Comparison of ENCODE assay signal across 9 mouse cellular contexts in genomic region chr10:8912706-8913275, GRCm38 (mm10). TPM values are rescaled to one million over a fixed set of nuclear protein-coding genes. Genes with fewer than 3 reads are reported as not detected.
DNase-seq lines count a peak whose midpoint lies in the region; ATAC-seq and TF ChIP-seq lines count a peak whose summit lies in the region.
"Had no signal": no experiment of that assay in that cellular context is flagged by ENCODE, and none has a peak within 500 bp of the region (broad histone marks: within the 10 kb centered on the region; RNA-seq: fewer than 3 reads in every experiment).

No protein-coding gene starts in this region.

- TF ChIP-seq CTCF in kidney, postnatal 0 days (IDR thresholded peaks at IDR 0.05; ENCODE audit: low read depth), result peak; percentile 45; the same call in 1 of the 2 replicates

- no peak overlapping the region for H3K4me2 ChIP-seq in heart, embryonic 16.5 days (ENCODE audit: low read depth, low read length)
- no peak overlapping the region for H3K4me2 ChIP-seq in heart, embryonic 12.5 days
- no peak overlapping the region for H3K4me2 ChIP-seq in kidney, postnatal 0 days (ENCODE audit: low read length)
- H3K4me2 ChIP-seq: midbrain, embryonic 15.5 days had no signal

- H3K9ac ChIP-seq in heart, embryonic 16.5 days (ENCODE audit: low read length), result no peak overlapping the region
- no peak overlapping the region for H3K9ac ChIP-seq in heart, embryonic 12.5 days
- H3K9ac ChIP-seq in kidney, postnatal 0 days (ENCODE audit: low read depth, low read length), result no peak overlapping the region
- H3K9ac ChIP-seq: midbrain, embryonic 15.5 days had no signal

- H3K9me3 ChIP-seq in heart, embryonic 16.5 days (replicated peaks; ENCODE audit: control insufficient read depth, low read length), result no peaks in the 10 kb centered on the region
- H3K9me3 ChIP-seq in heart, embryonic 12.5 days (replicated peaks), result no peaks in the 10 kb centered on the region
- H3K9me3 ChIP-seq in kidney, postnatal 0 days (replicated peaks; ENCODE audit: low read length), result no peaks in the 10 kb centered on the region
- no peaks in the 10 kb centered on the region for H3K9me3 ChIP-seq in forebrain, embryonic 10.5 days
- H3K9me3 ChIP-seq: midbrain, embryonic 15.5 days had no signal

- no peak overlapping the region for H3K4me3 ChIP-seq in heart, embryonic 16.5 days (ENCODE audit: low read length)
- no peak overlapping the region for H3K4me3 ChIP-seq in heart, embryonic 12.5 days
- H3K4me3 ChIP-seq in kidney, postnatal 0 days (replicated peaks; ENCODE audit: low read depth, low read length), result no peak overlapping the region
- H3K4me3 ChIP-seq in forebrain, embryonic 10.5 days, result no peak overlapping the region
- H3K4me3 ChIP-seq: midbrain, embryonic 15.5 days had no signal

- peak; percentile 37 for DNase-seq in NIH3T3 (ENCODE audit: low read depth)
- DNase-seq in kidney, postnatal 0 days (ENCODE audit: low spot score), result no peak
- peak; percentile 7 for DNase-seq in spleen, adult 12 weeks (ENCODE audit: low spot score)
- no peak for DNase-seq in forebrain, embryonic 10.5 days (ENCODE audit: extremely low spot score, low spot score)
- DNase-seq in c-Kit-positive CD71-positive TER-119-positive erythroid progenitor cells, embryonic 14.5 days (ENCODE audit: low spot score), result no peak
- no peak for DNase-seq in urinary bladder, adult 18-20 months (ENCODE audit: low spot score in 2 of 2)

- peak overlapping the region; percentile 37 for H3K27ac ChIP-seq in heart, embryonic 16.5 days (ENCODE audit: low read length)
- no peak overlapping the region for H3K27ac ChIP-seq in heart, embryonic 12.5 days (ENCODE audit: poor library complexity, severe bottlenecking)
- peak overlapping the region; percentile 40; the same call in 1 of the 2 replicates for H3K27ac ChIP-seq in kidney, postnatal 0 days
- no peak overlapping the region for H3K27ac ChIP-seq in forebrain, embryonic 10.5 days
- H3K27ac ChIP-seq: midbrain, embryonic 15.5 days had no signal

- no peak for ATAC-seq in heart, embryonic 16.5 days (replicated peaks; ENCODE audit: extremely low read depth, insufficient read depth, low FRiP score)
- no peak for ATAC-seq in heart, embryonic 12.5 days (ENCODE audit: insufficient number of reproducible peaks, low FRiP score)
- no peak for ATAC-seq in kidney, postnatal 0 days (replicated peaks; ENCODE audit: low FRiP score, low read depth)
- ATAC-seq: midbrain, embryonic 15.5 days had no signal

- H3K36me3 ChIP-seq in heart, embryonic 16.5 days (ENCODE audit: control insufficient read depth, insufficient read depth), result no peaks in the 10 kb centered on the region
- no peaks in the 10 kb centered on the region for H3K36me3 ChIP-seq in heart, embryonic 12.5 days
- H3K36me3 ChIP-seq in kidney, postnatal 0 days (ENCODE audit: insufficient read depth, low read length), result no peaks in the 10 kb centered on the region
- no peaks in the 10 kb centered on the region for H3K36me3 ChIP-seq in forebrain, embryonic 10.5 days (replicated peaks)
- H3K36me3 ChIP-seq: midbrain, embryonic 15.5 days had no signal

- H3K27me3 ChIP-seq in heart, embryonic 16.5 days (ENCODE audit: control insufficient read depth, insufficient read depth, low read length), result no peaks in the 10 kb centered on the region
- no peaks in the 10 kb centered on the region for H3K27me3 ChIP-seq in heart, embryonic 12.5 days (replicated peaks)
- H3K27me3 ChIP-seq in kidney, postnatal 0 days (ENCODE audit: insufficient read depth, low read length), result no peaks in the 10 kb centered on the region
- no peaks in the 10 kb centered on the region for H3K27me3 ChIP-seq in forebrain, embryonic 10.5 days (ENCODE audit: poor library complexity, severe bottlenecking)
- H3K27me3 ChIP-seq: midbrain, embryonic 15.5 days had no signal

- H3K4me1 ChIP-seq in heart, embryonic 16.5 days (ENCODE audit: control insufficient read depth, insufficient read depth, low read length), result peaks cover 8% of the 10 kb centered on the region; the same call in 1 of the 2 replicates
- H3K4me1 ChIP-seq in heart, embryonic 12.5 days (replicated peaks), result peaks cover under 1% of the 10 kb centered on the region; the same call in 1 of the 2 replicates
- H3K4me1 ChIP-seq in kidney, postnatal 0 days (replicated peaks; ENCODE audit: insufficient read depth, low read length), result peaks cover 6% of the 10 kb centered on the region; the same call in 1 of the 2 replicates
- no peaks in the 10 kb centered on the region for H3K4me1 ChIP-seq in forebrain, embryonic 10.5 days
- H3K4me1 ChIP-seq: midbrain, embryonic 15.5 days had no signal

- 67% methylated on average over 5 of the region's 5 CpGs for WGBS in heart, embryonic 16.5 days
- WGBS in heart, embryonic 12.5 days, result 65% methylated on average over 5 of the region's 5 CpGs
- WGBS in kidney, postnatal 0 days, result 65% methylated on average over 5 of the region's 5 CpGs
- whole genome bisulfite sequencing in forebrain, embryonic 10.5 days, result 83% methylated on average over 5 of the region's 5 CpGs

RNA-seq across cellular contexts. Expression of gene Sash1, which starts 26.9 kb away (rescaled TPM):
- 2.6 and 3.8 TPM in 2 replicates for polyA plus RNA-seq in heart, embryonic 16.5 days (2015; fragmentation: Nextera tagmentation; extraction: Ambion mirVana)
- 2.2 and 2.9 TPM in 2 replicates for polyA plus RNA-seq in heart, embryonic 12.5 days (2016; fragmentation: Nextera tagmentation; extraction: Ambion mirVana)
- polyA plus RNA-seq in kidney, postnatal 0 days (2015; fragmentation: Nextera tagmentation; extraction: Ambion mirVana), result 5.5 and 5.9 TPM in 2 replicates
- 2.6 and 2.8 TPM in 2 replicates for polyA plus RNA-seq in forebrain, embryonic 10.5 days (2016; fragmentation: Nextera tagmentation; extraction: Ambion mirVana)

Comparison
In these comparisons a context has a peak if more than half of its experiments do, and no peak if none do; other contexts are left out.
1. H3K27ac ChIP-seq: peak in heart, embryonic 16.5 days (single experiment) and kidney, postnatal 0 days (single experiment); none in heart, embryonic 12.5 days (single experiment) and forebrain, embryonic 10.5 days (single experiment).
2. DNase-seq: peak in NIH3T3 (single experiment) and spleen, adult 12 weeks (single experiment); none in kidney, postnatal 0 days (single experiment), forebrain, embryonic 10.5 days (single experiment), c-Kit-positive CD71-positive TER-119-positive erythroid progenitor cells, embryonic 14.5 days (single experiment) and urinary bladder, adult 18-20 months (0 of 2).